Mouse (Mus musculus): ENCODE measurements at regions not wholly inside any gene's neighbourhood (a gene's known extent, or its start where the extent isn't known, plus 50 kb on each side); places are given as distances from the start of the nearest gene placed in this dataset.
"Not testable (repeated sequence)": the region's sequence is repeated elsewhere in the genome, so short reads cannot be mapped to it uniquely, and the experiment has no call there.

DNA sequence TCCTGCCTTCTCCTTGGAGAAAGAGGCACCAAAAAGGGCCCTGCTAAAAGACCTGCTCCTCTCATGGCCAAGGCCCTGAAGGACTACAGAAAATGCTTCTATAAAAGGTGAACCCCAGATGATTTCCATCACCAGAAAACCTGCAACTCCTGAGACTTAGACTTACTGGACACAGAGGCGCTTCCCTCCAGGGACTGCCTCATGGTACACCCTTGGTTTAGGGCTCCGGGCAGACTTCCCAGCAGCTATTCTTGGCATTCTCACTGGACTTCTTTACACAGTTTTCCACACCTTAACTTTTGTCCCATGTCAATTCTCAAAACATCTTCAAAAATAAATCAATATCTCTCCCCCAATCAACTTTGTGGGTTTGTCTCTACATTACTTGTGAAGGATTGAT is 393.2 kb downstream of the Gpm6a start:
- H3K27me3 ChIP-seq (ENCODE audit: poor library complexity, severe bottlenecking); H3K36me3 ChIP-seq (replicated peaks); H3K9me3 ChIP-seq; H3K27ac ChIP-seq; H3K4me3 ChIP-seq; H3K4me1 ChIP-seq: not testable (repeated sequence)
- peak; percentile 21 for DNase-seq (ENCODE audit: extremely low spot score, low spot score)
- WGBS = 93% methylated on average over 2 of the region's 2 CpGs

DNA sequence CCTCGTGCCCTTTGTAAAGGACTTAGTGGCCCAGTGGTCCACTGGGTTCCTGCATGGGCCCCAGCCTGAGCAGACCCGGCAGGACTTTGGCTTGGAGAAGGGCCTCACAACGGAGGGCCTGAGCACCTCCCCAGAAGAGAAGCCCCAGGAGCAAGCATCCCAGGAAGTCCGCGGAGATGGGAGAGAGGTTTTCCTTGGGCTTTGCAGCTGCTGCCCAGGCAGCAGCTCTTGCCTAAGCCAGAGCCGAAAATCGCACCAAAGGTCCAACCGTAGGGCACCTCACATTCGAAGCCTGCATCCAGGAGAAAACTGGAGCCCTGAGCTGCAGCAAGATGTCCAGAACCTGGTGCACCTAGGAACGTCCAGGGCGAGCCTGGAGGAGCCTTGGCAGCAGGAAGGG is 405.2 kb downstream of the Gpm6a start:
- not testable (repeated sequence) for H3K27me3 ChIP-seq (ENCODE audit: poor library complexity, severe bottlenecking); H3K4me1 ChIP-seq; H3K36me3 ChIP-seq (replicated peaks); DNase-seq (ENCODE audit: extremely low spot score, low spot score); H3K27ac ChIP-seq; H3K4me3 ChIP-seq; H3K9me3 ChIP-seq
- 84% methylated on average over 11 of the region's 11 CpGs for WGBS

DNA sequence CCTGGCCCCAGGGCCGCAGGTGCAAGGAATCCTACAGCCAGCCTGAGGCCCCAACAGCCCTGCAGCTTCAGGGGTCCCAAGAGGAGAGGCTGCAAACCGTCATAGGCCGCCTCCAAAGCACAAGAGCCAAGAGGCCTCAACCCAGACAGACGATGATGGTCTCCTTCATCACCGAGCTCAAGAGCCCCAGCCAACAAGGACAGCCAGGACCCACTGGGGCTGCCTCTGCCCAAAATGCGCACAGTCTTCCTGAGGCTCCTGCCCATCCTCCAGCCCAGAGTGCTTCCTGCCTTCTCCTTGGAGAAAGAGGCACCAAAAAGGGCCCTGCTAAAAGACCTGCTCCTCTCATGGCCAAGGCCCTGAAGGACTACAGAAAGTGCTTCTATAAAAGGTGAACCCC is 412.8 kb downstream of the Gpm6a start:
- H3K9me3 ChIP-seq; H3K4me3 ChIP-seq; H3K27ac ChIP-seq; H3K27me3 ChIP-seq (ENCODE audit: poor library complexity, severe bottlenecking); DNase-seq (ENCODE audit: extremely low spot score, low spot score); H3K4me1 ChIP-seq; H3K36me3 ChIP-seq (replicated peaks): not testable (repeated sequence)
- WGBS = 81% methylated on average over 5 of the region's 6 CpGs

DNA sequence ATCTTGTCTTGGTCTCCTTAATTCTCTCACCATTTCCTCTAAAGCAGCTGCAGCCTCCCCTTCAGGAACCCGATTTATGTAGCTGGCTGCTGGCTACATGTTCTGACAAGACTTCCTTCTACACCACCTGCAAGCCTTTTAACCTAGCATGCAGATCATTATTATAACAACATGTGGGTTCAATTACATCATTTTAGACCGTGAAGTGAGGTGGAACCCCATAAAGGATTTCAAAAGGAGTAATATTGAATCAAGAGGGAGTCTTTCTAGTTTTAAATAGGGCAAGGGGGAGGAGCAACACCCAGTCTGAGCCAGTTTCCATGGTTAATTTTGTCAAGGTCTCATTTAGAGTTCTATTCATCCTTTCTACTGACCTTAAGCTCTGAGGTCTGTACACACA is 442.4 kb downstream of the Gpm6a start:
- Histone ChIP-seq H3K27me3 (ENCODE audit: poor library complexity, severe bottlenecking) (no peaks in the 10 kb centered on the region), H3K4me3 (no peak overlapping the region), H3K36me3 (replicated peaks) (no peaks in the 10 kb centered on the region), H3K27ac (no peak overlapping the region), H3K4me1 (no peaks in the 10 kb centered on the region), H3K9me3 (no peaks in the 10 kb centered on the region)
- 63% methylated on average over 2 of the region's 2 CpGs for WGBS
- DNase-seq (ENCODE audit: extremely low spot score, low spot score) = no peak

DNA sequence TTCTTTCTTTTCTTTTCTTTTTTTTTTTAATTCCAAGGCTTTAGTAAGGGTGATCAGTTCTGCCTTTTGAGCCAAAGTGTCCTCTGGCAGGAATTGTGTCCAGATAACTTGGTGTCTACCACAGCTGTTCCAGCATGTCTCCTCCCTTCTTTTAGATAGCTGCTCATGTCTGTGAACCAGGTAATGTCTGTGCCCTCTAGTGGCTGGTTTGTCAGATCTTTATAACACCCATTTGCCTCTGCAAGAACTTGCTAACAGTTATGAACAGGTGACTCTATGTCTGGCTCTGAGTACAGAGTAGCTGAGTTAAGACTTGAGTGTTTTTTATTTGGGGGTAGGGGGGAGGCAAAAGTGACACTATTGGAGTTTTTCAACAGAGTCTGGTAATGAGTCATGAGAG is 443.7 kb downstream of the Gpm6a start:
- H3K27ac ChIP-seq = no peak overlapping the region
- no peaks in the 10 kb centered on the region for H3K27me3 ChIP-seq (ENCODE audit: poor library complexity, severe bottlenecking)
- no peaks in the 10 kb centered on the region for H3K36me3 ChIP-seq (replicated peaks)
- no peak overlapping the region for H3K4me3 ChIP-seq
- no peak for DNase-seq (ENCODE audit: extremely low spot score, low spot score)
- no peaks in the 10 kb centered on the region for H3K4me1 ChIP-seq
- no peaks in the 10 kb centered on the region for H3K9me3 ChIP-seq

DNA sequence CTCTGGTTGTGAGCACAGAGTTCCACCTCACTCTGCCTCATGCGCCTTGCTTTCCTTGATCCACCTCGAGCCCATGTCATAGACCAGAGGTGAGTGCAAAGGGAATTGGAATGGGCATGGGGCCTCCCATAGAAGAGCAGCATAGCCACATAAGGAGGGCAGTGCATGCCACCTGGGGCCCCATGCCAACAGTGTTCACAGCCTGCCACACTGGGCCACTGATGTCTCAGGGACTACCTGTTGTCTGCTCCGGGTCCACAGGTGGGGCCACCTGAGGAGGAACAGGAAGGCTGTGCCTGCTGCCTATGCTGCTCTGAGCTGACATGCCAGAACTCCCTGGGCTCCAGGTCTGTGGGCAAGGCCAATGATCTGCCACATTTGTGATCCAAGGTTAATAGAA is 445.8 kb downstream of the Gpm6a start:
- Histone ChIP-seq H3K27ac (no peak overlapping the region), H3K27me3 (ENCODE audit: poor library complexity, severe bottlenecking) (no peaks in the 10 kb centered on the region), H3K36me3 (replicated peaks) (no peaks in the 10 kb centered on the region), H3K4me3 (no peak overlapping the region), H3K4me1 (no peaks in the 10 kb centered on the region), H3K9me3 (no peaks in the 10 kb centered on the region)
- DNase-seq (ENCODE audit: extremely low spot score, low spot score) = no peak
- 84% methylated on average over 3 of the region's 3 CpGs for WGBS

DNA sequence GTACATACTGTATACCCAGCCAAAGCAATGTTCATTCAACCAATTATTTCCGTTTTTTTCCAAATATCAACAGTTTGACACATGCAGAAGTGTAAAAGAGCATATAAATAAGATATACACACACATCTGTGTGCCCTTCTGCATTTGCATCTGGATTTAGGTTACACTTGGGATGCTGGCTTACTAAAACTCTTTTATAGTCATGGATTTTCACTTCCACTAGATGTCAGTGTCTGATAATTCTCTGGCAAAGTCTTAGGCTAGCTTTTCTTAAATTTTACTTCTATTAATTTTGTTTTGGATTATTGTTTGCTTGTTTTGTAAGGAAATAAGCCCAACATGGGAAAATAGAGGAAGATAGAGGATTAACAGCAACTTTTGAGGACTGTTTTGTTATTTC is 452.3 kb downstream of the Gpm6a start:
- DNase-seq (ENCODE audit: extremely low spot score, low spot score); H3K4me1 ChIP-seq; H3K9me3 ChIP-seq; H3K4me3 ChIP-seq; H3K27ac ChIP-seq; H3K27me3 ChIP-seq (ENCODE audit: poor library complexity, severe bottlenecking); H3K36me3 ChIP-seq (replicated peaks): not testable (repeated sequence)
- 0% methylated on average over 1 of the region's 1 CpGs for WGBS
